Mouse (Mus musculus) spleen, postnatal 0 days (tissue): Measurements from ENCODE around the gene Zbtb17. TPM values are rescaled to one million over a fixed set of nuclear protein-coding genes. Genes with fewer than 3 reads are reported as not detected.

ENCODE experiments used
- polyA plus RNA-seq: library from polyadenylated mRNA; unstranded; fragments of >200 nt; fragmentation: Nextera tagmentation; extraction: Ambion mirVana; gene quantifications from 2 replicates; pipeline ENCODE4 v1.2.1, GENCODE M21; 2015

The Zbtb17 gene
- polyA plus RNA-seq = 9.6 and 13.1 TPM in 2 replicates

DNA sequence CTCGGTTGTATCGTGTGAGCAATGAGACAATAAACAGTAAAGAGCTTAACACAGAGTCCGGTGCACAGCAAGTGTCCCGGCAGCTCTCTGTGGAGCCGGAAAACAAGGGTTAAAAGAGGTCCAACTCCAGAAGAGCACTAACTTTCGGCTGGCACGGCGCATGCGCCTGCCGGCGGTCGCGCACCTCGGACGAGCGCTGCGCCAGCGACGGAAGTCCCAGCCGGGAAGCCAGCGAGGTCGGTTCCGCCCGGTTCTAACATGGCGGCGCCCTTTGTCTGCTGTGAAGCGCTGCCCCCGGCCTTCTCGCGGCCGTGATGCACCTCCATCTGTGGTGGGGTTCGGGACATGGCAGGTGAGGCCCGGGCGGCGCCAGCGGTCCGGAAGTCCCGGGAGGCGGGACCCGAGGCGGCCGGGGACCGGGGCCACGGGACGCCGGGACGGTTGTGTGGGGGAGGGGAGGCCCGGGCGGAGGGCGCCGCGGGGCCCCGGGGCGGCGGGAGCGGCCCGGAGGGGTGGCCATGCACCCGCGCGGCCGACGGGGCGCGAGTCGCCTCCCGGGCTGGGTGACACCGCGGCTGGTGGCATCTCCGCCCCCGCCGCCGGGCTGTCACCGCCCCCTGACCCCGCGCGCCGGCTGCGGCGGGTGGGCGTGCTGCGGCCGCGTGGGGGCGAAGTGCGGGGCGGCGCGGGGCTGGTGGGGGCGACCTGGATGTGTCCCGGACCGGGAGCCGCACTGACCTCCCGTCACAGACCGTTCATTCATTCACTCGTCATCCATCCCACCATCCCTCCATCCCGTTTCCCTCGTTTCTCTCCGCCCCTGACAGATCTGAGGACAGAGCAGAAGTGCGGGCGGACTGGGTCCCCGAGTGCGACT lies at the start of gene Zbtb17:
Gene Zbtb17, plus strand, starts transcription at position 204 of the 877 bp plus-strand sequence.

DNA sequence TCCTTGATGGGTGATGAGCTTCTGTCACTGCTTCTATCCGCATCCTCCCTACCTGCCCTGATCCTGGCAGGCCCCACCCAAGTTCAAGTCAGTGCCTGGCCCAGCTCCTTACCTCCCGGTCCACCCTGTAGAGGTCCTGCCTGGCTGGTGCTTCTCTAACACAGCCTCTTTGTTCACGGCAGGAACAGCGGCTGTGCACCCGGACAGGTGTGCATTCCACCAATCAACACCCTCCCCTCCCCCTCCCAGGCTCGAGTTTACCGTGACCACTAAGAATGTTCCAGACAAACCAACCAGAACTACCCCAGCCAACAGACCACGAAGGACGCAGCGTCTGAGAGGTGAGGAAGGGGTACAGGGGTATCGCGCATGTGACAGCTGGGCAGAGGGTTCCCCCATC lies 45.9 kb upstream of the Zbtb17 start, which contains the start of gene Clcnka:
Gene Clcnka, minus strand, starts transcription at position 180 of the 400 bp plus-strand sequence.

DNA sequence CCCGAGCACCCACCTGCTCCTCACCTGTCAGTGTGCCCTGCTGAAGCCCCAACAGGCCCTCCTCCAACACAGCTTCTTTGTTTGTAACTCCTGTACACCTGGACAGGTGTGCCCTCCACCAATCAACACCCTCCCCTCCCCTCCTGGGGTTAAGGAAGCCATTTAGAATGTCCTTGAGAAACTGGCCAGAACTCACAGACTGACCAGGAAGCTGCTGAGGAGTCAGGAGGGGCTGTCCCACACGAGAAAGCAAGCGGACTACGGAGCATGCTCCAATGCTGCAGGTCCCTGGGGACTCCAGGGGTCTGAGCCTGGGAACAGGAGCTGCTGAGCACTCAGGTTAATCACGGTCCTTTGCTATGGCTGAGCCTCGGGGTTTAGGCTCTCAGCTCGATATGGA lies 28.5 kb upstream of the Zbtb17 start, which contains the start of gene Clcnkb:
Gene Clcnkb, minus strand, starts transcription at position 91 of the 400 bp plus-strand sequence.

DNA sequence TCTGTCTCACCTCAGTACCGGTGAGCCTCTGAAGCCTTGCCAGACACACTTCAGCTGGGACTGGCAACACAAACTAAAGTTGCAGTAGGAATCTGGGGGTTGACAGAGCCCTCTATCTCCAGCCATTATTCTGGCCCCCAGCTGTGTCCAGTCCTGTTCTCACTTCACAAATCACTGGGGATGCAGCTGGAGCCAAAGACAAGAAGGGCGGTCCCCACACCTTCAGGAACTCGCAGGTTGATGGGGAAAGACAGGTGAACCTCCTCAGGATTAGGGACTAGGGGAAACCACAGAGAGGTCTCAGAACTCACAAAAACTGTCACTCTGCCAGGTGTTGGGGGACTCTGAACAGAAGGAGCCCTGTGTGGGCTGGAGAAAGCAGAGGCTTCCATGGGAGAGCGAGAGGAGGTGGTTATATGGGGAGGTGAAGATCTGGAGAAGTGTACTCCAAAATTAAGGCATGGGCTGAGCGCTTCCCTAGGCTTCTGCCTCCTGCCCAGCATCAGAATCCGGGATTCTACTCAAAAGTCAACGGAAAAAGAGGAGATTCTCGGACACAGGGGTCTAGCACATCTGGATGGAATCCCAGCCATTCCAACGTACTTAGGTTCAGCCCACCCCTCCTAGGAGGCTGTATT lies 24.1 kb upstream of the Zbtb17 start, which contains the start of gene Hspb7:
Gene Hspb7, plus strand, starts transcription at position 588 of the 638 bp plus-strand sequence.

DNA sequence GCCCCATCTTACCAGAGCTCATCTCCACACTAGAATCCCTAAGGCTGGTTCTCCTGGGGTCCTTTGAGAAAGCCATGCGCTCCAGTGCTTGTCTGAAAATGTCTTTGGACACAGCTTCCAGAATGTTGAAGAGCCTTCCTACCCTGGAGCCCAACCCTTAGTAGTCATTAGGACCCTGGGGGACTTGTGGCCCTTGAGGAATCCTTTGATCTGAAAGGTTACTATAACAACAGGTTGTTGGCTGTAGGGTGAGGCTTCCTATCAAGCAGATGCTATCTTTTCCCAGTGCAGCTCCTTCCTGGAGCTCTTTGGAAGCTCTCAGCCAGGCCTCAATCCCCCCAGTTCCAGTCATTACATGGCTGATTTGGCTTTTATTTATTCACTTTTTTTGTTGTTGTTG lies 8.5 kb upstream of the Zbtb17 start, which contains the start of gene Srarp:
Gene Srarp, minus strand, starts transcription at position 132 of the 400 bp plus-strand sequence.

Other genes starting within 250 kb of the Zbtb17 start
- gene Rsg1, start 230.7 kb upstream of the Zbtb17 start, polyA plus RNA-seq = 1.7 and 2.3 TPM in 2 replicates
- 0.42 and 0.90 TPM in 2 replicates for gene Arhgef19, start 205.2 kb upstream of the Zbtb17 start, polyA plus RNA-seq
- gene Epha2, start 143.4 kb upstream of the Zbtb17 start, polyA plus RNA-seq = 0.52 and 0.89 TPM in 2 replicates
- gene Fam131c, start 76.4 kb upstream of the Zbtb17 start, polyA plus RNA-seq = 0.11 TPM in 1 of 2 replicates, not detected in the other
- gene Clcnka, start 45.9 kb upstream of the Zbtb17 start, polyA plus RNA-seq = not detected in 2 replicates
- 0.12 TPM in 1 of 2 replicates, not detected in the other for gene Clcnkb, start 28.6 kb upstream of the Zbtb17 start, polyA plus RNA-seq
- 0.30 and 0.42 TPM in 2 replicates for gene Hspb7, start 23.9 kb upstream of the Zbtb17 start, polyA plus RNA-seq
- not detected in 2 replicates for gene Srarp, start 8.5 kb upstream of the Zbtb17 start, polyA plus RNA-seq
- gene Spen, start 93.9 kb downstream of the Zbtb17 start, polyA plus RNA-seq = 6.7 and 7.7 TPM in 2 replicates
- 12.8 and 15.0 TPM in 2 replicates for gene Fblim1, start 161.4 kb downstream of the Zbtb17 start, polyA plus RNA-seq
- gene Tmem82, start 174.0 kb downstream of the Zbtb17 start, polyA plus RNA-seq = 0.57 TPM in 2 replicates
- gene Slc25a34, start 179.2 kb downstream of the Zbtb17 start, polyA plus RNA-seq = 0.14 and 0.15 TPM in 2 replicates
- gene Plekhm2, start 220.2 kb downstream of the Zbtb17 start, polyA plus RNA-seq = 3.2 and 3.5 TPM in 2 replicates
- not detected in 2 replicates for gene Rsc1a1, start 240.9 kb downstream of the Zbtb17 start, polyA plus RNA-seq